Mouse (Mus musculus) right cerebral cortex, postnatal 4 days (tissue): ENCODE results near the gene Paqr9.

ENCODE experiments used
- DNase-seq: peaks from one replicate; pipeline ENCODE4 v3.0.0-alpha.2; 2022

Gene Paqr9

DNA sequence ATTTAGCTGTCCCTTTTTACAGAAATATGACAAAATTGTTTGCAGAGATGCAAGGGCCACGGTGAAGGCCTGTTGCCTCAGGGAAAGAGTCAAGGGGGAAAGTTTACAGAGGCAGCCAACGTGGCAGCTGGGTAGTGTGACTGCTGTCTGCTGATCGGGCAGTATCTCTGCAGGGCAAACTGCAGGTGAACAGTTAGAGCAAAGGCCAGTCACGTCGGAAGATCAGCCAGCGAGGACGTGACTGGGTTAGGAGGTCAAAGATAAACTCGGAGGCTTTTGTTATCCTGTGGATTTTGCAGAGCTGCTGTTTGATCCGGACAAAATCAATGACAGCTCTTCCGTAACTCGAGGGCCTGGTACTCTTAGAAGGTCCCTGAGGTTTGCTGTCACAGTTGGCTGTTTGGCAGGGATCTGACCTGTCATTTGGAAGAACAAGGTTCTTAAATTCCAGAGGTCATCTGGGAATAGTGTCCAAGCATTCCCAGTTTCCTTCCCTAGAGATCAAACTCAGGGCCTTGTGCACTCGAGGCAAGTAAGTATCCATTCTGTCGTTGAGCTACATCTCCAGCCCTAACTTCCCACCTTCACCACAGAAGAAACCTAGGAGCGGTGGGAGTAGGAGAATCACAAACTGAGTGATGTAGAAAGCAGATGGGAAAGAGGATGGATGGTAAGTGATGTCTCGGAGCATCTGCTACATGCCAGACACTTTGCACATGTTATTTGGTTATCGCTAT lies 21.7 kb downstream of the Paqr9 start:
- no peak for DNase-seq

- DNase-seq: peak; percentile 11
Measured at GRCm38 (mm10) chr9:95581758-95582515, 22.5 kb downstream of the Paqr9 start.

- DNase-seq: no peak
Measured at GRCm38 (mm10) chr9:95582555-95582954, 23.1 kb downstream of the Paqr9 start.

DNA sequence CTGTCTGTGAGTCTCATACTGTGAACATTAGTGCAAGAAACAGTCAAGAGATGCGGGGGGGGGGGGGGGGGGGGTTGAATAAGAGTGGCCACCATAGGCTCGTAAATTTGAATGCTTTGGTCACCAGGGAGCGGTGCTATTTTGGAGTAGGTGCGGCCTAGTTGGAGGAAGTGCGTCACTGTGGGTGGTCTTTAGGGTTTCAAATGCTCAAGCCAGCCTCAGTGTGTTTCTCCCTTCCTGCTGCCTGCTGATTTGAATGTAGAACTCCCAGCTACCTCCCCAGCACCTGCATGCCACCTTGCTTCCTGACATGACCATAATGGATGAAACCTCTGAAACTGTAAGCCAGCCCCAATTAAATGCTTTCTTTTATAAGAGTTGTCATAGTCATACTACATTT lies 26.6 kb downstream of the Paqr9 start:
- no peak for DNase-seq

- DNase-seq: no peak
Measured at GRCm38 (mm10) chr9:95588070-95588469, 28.6 kb downstream of the Paqr9 start.

- DNase-seq: no peak
Measured at GRCm38 (mm10) chr9:95594291-95594690, 34.8 kb downstream of the Paqr9 start.

DNA sequence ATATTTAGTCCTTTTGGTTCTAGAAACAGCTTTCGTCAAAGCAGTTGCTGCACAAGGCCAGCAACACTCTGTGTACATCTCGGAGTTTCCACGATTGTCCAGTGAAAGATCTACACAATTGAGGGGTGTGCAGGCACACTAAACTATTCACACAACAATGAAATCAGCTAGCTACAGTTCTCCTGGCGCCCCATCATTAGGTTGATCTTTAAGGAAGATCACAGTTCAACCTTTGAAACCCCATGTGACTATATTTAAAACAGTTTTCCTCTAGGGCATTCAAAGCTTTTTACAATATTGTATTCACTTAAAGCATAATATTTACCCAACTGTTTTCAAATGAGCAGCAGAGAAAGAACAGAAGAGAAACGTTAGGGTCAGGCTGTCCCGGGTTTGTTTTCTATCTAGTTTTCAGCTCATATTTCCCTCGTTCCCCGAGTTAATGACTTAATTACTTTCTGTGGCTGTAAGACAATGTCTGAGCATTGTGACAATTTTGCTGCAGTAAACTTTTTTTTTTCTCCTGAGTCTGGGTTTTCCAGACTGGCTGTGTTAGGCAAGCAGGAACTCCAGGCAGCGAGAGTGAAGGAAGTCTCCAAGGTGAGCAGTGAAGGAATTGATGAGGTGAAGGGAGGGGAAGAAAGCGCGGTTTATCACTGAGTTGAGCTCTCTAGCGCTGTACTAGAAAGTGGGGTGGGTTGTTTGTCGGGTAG lies 38.2 kb downstream of the Paqr9 start:
- DNase-seq: no peak

DNA sequence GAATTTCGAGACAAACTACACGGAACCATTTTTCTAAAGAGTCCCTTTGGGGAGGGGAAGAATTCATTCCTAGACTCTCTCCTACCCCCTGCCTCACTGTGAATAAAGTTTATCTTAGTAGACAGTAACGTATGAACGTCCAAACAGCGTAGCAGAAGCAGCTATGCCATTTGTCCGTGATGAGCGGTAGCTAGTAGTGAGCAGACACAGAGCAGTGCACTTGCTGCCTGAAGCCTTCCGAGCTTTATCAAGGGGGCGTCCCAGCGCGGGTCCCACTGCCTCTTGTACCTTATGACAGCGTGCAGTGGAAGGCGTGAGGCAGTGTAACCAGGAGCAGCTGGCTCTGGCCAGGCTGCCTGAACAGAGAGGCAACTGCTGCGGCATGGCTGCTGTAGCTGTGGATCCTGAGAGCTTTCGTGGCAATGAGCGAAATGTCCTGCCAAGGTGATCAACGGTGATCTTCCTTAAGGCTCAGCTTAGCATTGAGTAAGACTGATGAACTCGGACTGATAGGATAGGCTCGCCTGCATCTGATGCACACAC lies 38.8 kb downstream of the Paqr9 start:
- DNase-seq: no peak

GRCm38 (mm10) chr9:95599399-95599798 lies 39.9 kb downstream of the Paqr9 start:
- no peak for DNase-seq

- DNase-seq: no peak
Measured at GRCm38 (mm10) chr9:95602849-95603248, 43.4 kb downstream of the Paqr9 start.

DNA sequence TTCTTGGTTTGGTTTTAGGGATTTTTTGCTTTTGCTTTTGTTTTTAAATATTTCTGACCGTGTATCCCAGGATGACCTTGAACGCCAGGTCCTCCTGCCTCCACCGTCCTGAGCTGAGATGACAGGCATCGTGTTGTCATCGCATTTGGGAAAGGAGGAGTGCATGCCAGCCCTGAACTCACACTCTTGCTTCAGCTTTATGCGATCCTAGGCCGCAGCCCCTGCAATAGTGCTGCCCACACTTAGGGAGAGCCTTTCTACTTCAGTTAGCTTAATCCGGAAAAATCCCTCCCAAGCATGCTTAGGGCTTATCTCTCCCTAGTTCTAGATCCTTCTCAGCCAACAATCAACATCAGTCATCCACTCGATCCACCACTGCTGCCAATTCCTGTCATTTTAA lies 43.9 kb downstream of the Paqr9 start:
- DNase-seq: no peak

DNA sequence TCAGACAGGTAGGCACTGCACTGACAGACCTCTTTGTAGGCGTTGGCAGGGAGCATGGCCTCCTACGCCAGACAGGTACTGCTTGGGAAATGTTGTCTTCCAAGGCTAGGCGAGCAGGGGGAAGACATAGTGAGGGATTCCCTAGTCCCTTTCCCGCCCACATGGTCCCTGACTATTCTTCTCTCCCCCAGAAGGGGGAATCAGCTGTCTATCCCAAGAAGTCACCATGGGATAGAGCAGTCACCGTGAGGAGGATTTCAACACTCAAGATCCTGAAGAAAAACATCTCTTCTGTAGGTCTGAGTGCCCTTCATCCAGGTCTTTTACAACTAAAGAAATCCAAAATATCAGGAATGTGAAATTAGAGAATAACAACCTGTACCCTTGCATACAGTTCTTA lies 47.7 kb downstream of the Paqr9 start:
- no peak for DNase-seq

- no peak for DNase-seq
Measured at GRCm38 (mm10) chr9:95612246-95612768, 52.9 kb downstream of the Paqr9 start.

DNA sequence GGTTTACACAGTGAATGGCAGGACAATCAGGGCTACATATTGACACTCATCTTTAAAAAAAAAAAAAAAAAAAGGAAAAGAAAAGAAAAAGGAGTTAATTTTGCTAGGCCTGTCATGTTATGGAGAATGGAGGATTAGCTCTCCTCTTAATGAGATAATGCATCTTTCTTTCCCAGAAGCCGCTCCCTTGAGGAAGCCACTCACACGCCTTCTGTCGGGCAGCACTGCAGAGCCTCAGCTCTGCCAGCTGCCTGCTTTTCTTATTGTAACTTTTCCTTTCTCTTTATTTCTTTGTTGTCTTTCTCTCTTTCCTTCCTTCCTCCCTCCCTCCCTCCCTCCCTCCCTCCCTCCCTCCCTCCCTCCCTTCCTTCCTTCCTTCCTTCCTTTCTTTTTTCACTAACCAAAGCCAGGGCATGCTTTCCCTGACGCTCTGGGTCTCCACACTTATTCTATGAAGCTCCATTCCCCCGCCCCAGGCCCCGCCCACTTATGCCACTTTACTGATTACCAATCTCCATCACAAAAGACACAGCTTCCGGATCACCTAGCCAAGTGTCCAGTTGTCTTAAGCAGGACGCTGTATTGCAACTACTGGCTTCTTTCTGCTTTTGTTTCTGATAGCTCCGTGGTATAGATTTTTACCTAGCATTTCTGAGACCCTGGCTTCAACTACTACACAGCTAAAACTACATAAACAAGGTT lies 54.1 kb downstream of the Paqr9 start:
- no peak for DNase-seq

DNA sequence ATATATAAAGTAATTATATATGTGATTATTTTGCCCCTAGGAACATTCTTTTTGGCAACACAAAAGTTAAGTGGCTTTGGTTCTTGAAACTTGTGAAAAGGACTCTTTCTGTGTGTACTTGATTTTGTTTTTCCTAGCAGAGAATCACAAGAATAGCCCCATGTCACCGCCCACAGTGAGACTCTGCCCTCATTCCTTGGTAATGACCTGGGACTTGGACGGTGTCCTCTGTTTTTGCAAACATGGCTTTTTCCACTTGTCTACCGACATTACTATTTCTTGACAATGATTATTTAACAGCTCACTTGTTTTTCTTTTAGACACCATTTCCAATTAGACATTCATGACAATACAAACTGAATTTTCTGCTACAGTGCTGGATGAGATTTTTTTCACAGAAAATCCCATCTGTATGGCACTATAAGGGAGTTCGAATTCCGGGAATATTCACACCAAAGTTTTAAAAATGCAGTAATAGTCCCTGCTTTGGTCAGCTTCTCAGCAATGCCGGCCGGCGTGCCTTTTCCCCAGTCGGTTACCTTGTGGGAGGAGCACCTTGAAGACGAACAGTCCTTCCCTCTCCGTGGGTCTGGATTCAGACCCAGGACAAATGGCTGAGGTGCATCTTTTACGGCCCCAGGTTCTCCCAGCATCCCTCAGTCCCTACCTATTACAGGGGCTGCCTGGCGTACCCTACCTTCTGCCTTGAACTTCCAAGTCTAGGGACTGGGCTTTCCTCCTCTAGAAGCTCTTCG lies 55.6 kb downstream of the Paqr9 start:
- no peak for DNase-seq

DNA sequence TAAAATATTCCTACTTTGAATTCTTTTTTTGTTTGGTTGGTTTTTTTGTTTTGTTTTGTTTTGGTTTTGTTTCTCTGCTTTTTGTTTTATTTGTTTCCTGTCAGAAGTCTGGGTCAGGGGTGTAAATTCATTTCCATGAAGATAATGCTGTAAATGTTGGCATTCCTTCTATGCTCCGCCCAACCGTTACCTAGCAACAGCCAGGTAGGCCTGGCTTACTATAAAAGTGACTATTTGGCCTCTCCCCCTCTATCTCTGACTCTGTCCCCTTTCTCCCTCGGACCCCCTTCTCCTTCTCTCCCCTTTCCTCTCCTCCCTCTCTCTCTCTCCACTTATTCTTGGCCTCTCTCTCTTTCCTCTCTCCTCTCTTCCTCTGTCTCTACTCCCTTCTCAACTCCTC lies 56.5 kb downstream of the Paqr9 start:
- no peak for DNase-seq
